Mouse (Mus musculus): ENCODE measurements around the gene Pga5. TPM values are rescaled to one million over a fixed set of nuclear protein-coding genes. Genes with fewer than 3 reads are reported as not detected.

Gene Pga5
- polyA plus RNA-seq, 1 experiment from 2014 or later: not detected

- no peaks in the 10 kb centered on the region for H3K9me3 ChIP-seq (ENCODE audit: control insufficient read depth, low read length)
- no peaks in the 10 kb centered on the region for H3K27me3 ChIP-seq (replicated peaks; ENCODE audit: control insufficient read depth, insufficient read depth, low read length)
- 100% methylated on average over 1 of the region's 1 CpGs for WGBS
- no peak for ATAC-seq
- H3K4me2 ChIP-seq (ENCODE audit: low read length): no peak overlapping the region
- H3K36me3 ChIP-seq (ENCODE audit: control insufficient read depth, insufficient read depth, low read length): peaks cover 20% of the 10 kb centered on the region
- peaks cover 16% of the 10 kb centered on the region for H3K4me1 ChIP-seq (ENCODE audit: control insufficient read depth, insufficient read depth, low read depth, low read length)
- H3K9ac ChIP-seq (ENCODE audit: low read depth, low read length): no peak overlapping the region
- H3K27ac ChIP-seq (ENCODE audit: low read depth, low read length): no peak overlapping the region
- no peak overlapping the region for H3K4me3 ChIP-seq (ENCODE audit: low read length)
Observed at GRCm38 (mm10) chr19:10707881-10708280, 30.0 kb upstream of the Pga5 start.

GRCm38 (mm10) chr19:10707087-10707875 lies 29.4 kb upstream of the Pga5 start:
- H3K27ac ChIP-seq (ENCODE audit: low read depth, low read length): no peak overlapping the region
- no peak overlapping the region for H3K4me2 ChIP-seq (ENCODE audit: low read length)
- no peaks in the 10 kb centered on the region for H3K27me3 ChIP-seq (replicated peaks; ENCODE audit: control insufficient read depth, insufficient read depth, low read length)
- peaks cover 16% of the 10 kb centered on the region for H3K4me1 ChIP-seq (ENCODE audit: control insufficient read depth, insufficient read depth, low read depth, low read length)
- H3K9ac ChIP-seq (ENCODE audit: low read depth, low read length): no peak overlapping the region
- peaks cover 14% of the 10 kb centered on the region for H3K36me3 ChIP-seq (ENCODE audit: control insufficient read depth, insufficient read depth, low read length)
- no peak overlapping the region for H3K4me3 ChIP-seq (ENCODE audit: low read length)
- no peaks in the 10 kb centered on the region for H3K9me3 ChIP-seq (ENCODE audit: control insufficient read depth, low read length)
- no peak for ATAC-seq
- 76% methylated on average over 13 of the region's 13 CpGs for whole genome bisulfite sequencing

GRCm38 (mm10) chr19:10703470-10703869 lies 25.6 kb upstream of the Pga5 start:
- Histone ChIP-seq H3K9ac (ENCODE audit: low read depth, low read length) (no peak overlapping the region), H3K9me3 (ENCODE audit: control insufficient read depth, low read length) (no peaks in the 10 kb centered on the region), H3K27ac (ENCODE audit: low read depth, low read length) (no peak overlapping the region), H3K27me3 (replicated peaks; ENCODE audit: control insufficient read depth, insufficient read depth, low read length) (no peaks in the 10 kb centered on the region), H3K4me1 (ENCODE audit: control insufficient read depth, insufficient read depth, low read depth, low read length) (peaks cover 14% of the 10 kb centered on the region), H3K4me3 (ENCODE audit: low read length) (no peak overlapping the region), H3K36me3 (ENCODE audit: control insufficient read depth, insufficient read depth, low read length) (peaks cover 5% of the 10 kb centered on the region; the same call in 1 of the 2 replicates), H3K4me2 (ENCODE audit: low read length) (no peak overlapping the region)
- 80% methylated on average over 8 of the region's 8 CpGs for WGBS
- no peak for ATAC-seq

GRCm38 (mm10) chr19:10702125-10702524 lies 24.3 kb upstream of the Pga5 start:
- WGBS: 87% methylated on average over 8 of the region's 8 CpGs
- Histone ChIP-seq H3K9ac (ENCODE audit: low read depth, low read length) (no peak overlapping the region), H3K4me3 (ENCODE audit: low read length) (no peak overlapping the region), H3K4me2 (ENCODE audit: low read length) (no peak overlapping the region), H3K36me3 (ENCODE audit: control insufficient read depth, insufficient read depth, low read length) (peaks cover 2% of the 10 kb centered on the region; the same call in 1 of the 2 replicates), H3K4me1 (ENCODE audit: control insufficient read depth, insufficient read depth, low read depth, low read length) (peaks cover 22% of the 10 kb centered on the region), H3K9me3 (ENCODE audit: control insufficient read depth, low read length) (no peaks in the 10 kb centered on the region), H3K27ac (ENCODE audit: low read depth, low read length) (no peak overlapping the region), H3K27me3 (replicated peaks; ENCODE audit: control insufficient read depth, insufficient read depth, low read length) (no peaks in the 10 kb centered on the region)
- no peak for ATAC-seq

GRCm38 (mm10) chr19:10701013-10701726 lies 23.3 kb upstream of the Pga5 start:
- Histone ChIP-seq H3K4me1 (ENCODE audit: control insufficient read depth, insufficient read depth, low read depth, low read length) (peaks cover 25% of the 10 kb centered on the region), H3K9ac (ENCODE audit: low read depth, low read length) (no peak overlapping the region), H3K27me3 (replicated peaks; ENCODE audit: control insufficient read depth, insufficient read depth, low read length) (no peaks in the 10 kb centered on the region), H3K9me3 (ENCODE audit: control insufficient read depth, low read length) (no peaks in the 10 kb centered on the region), H3K4me2 (ENCODE audit: low read length) (no peak overlapping the region), H3K4me3 (ENCODE audit: low read length) (no peak overlapping the region), H3K36me3 (ENCODE audit: control insufficient read depth, insufficient read depth, low read length) (no peaks in the 10 kb centered on the region), H3K27ac (ENCODE audit: low read depth, low read length) (no peak overlapping the region)
- whole genome bisulfite sequencing: 51% methylated on average over 6 of the region's 6 CpGs
- no peak for ATAC-seq

- Histone ChIP-seq H3K4me1 (ENCODE audit: control insufficient read depth, insufficient read depth, low read depth, low read length) (peaks cover 35% of the 10 kb centered on the region), H3K36me3 (ENCODE audit: control insufficient read depth, insufficient read depth, low read length) (no peaks in the 10 kb centered on the region), H3K9me3 (ENCODE audit: control insufficient read depth, low read length) (no peaks in the 10 kb centered on the region), H3K27me3 (replicated peaks; ENCODE audit: control insufficient read depth, insufficient read depth, low read length) (no peaks in the 10 kb centered on the region), H3K9ac (ENCODE audit: low read depth, low read length) (no peak overlapping the region), H3K4me2 (ENCODE audit: low read length) (no peak overlapping the region), H3K4me3 (ENCODE audit: low read length) (no peak overlapping the region), H3K27ac (ENCODE audit: low read depth, low read length) (no peak overlapping the region)
- WGBS: 67% methylated on average over 9 of the region's 9 CpGs
- ATAC-seq: peak; percentile 10; the same call in 1 of the 2 replicates
Observed at GRCm38 (mm10) chr19:10699851-10700250, 22.0 kb upstream of the Pga5 start.

GRCm38 (mm10) chr19:10698131-10698991 lies 20.5 kb upstream of the Pga5 start:
- H3K4me3 ChIP-seq (ENCODE audit: low read length): no peak overlapping the region
- H3K27me3 ChIP-seq (replicated peaks; ENCODE audit: control insufficient read depth, insufficient read depth, low read length): no peaks in the 10 kb centered on the region
- H3K36me3 ChIP-seq (ENCODE audit: control insufficient read depth, insufficient read depth, low read length): no peaks in the 10 kb centered on the region
- H3K4me2 ChIP-seq (ENCODE audit: low read length): no peak overlapping the region
- peaks cover 35% of the 10 kb centered on the region for H3K4me1 ChIP-seq (ENCODE audit: control insufficient read depth, insufficient read depth, low read depth, low read length)
- no peak overlapping the region for H3K9ac ChIP-seq (ENCODE audit: low read depth, low read length)
- H3K27ac ChIP-seq (ENCODE audit: low read depth, low read length): no peak overlapping the region
- WGBS: 68% methylated on average over 9 of the region's 9 CpGs
- no peak for ATAC-seq
- no peaks in the 10 kb centered on the region for H3K9me3 ChIP-seq (ENCODE audit: control insufficient read depth, low read length)

- H3K27me3 ChIP-seq (replicated peaks; ENCODE audit: control insufficient read depth, insufficient read depth, low read length): no peaks in the 10 kb centered on the region
- H3K36me3 ChIP-seq (ENCODE audit: control insufficient read depth, insufficient read depth, low read length): no peaks in the 10 kb centered on the region
- ATAC-seq: no peak
- H3K4me3 ChIP-seq (ENCODE audit: low read length): no peak overlapping the region
- H3K27ac ChIP-seq (ENCODE audit: low read depth, low read length): peak overlapping the region; percentile 62
- H3K9me3 ChIP-seq (ENCODE audit: control insufficient read depth, low read length): no peaks in the 10 kb centered on the region
- H3K9ac ChIP-seq (ENCODE audit: low read depth, low read length): peak overlapping the region; percentile 42; the same call in 1 of the 2 replicates
- H3K4me2 ChIP-seq (ENCODE audit: low read length): peak overlapping the region; percentile 2; the same call in 1 of the 2 replicates
- H3K4me1 ChIP-seq (ENCODE audit: control insufficient read depth, insufficient read depth, low read depth, low read length): peaks cover 34% of the 10 kb centered on the region
- WGBS: 18% methylated on average over 7 of the region's 7 CpGs
Observed at GRCm38 (mm10) chr19:10695801-10696200, 17.9 kb upstream of the Pga5 start.

Measured in hindbrain, embryonic 16.5 days (tissue).